Mouse (Mus musculus) frontal cortex, postnatal 10 days (tissue): ENCODE measurements at regions not wholly inside any gene's neighbourhood (a gene's known extent, or its start where the extent isn't known, plus 50 kb on each side); places are given as distances from the start of the nearest gene placed in this dataset.

Experiments used
- DNase-seq, 2 experiments: peaks; one replicate each; pipeline ENCODE4 v3.0.0; 2022; ENCODE audit warnings: low spot score in 2 of 2, mixed read lengths in 1 of 2

DNA sequence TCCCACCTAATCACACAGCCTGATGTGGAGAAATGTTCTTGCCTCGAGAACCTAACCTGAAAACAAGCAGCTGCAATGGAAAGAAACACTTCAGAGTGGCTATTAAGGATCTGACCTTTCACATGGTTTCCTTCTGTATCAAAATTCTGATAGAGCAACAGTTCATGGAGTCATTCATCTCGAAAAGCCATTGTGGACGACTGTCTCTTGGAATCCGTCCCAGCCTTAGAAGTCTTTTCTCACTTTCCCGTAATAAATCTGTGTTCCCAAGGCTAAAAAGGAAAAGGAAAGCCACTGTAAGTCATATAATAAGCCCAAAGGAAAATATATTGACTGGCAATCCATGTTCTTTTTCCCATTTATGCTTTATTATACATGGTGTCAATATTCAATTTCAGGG lies 291.4 kb upstream of the Nt5c1b start:
- no peak for DNase-seq

DNA sequence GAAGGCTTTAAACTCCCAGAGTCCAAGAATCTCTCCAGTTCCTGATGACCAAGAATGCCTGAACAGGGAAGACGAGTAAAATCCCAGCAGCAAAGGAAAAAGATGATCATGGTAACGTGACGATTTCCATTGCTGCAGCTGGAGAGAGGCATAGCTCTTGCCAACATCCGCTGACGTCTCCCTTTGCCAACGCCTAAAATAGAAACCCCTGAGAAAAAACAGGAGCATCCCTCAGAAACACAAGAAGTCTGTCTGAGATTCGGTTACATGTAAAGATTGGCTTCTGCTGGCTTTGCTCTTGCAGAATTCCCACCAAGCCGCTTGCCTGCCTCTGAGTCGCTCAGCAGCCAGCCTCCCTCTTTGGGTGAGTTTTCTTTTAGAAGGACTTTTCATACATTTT lies 290.3 kb upstream of the Nt5c1b start:
- DNase-seq: peak; percentile 7 to 21

- no peak for DNase-seq
Measured at GRCm38 (mm10) chr12:10112874-10113453, 256.8 kb upstream of the Nt5c1b start.

- no peak for DNase-seq
Measured at GRCm38 (mm10) chr12:10122102-10122501, 247.7 kb upstream of the Nt5c1b start.

DNA sequence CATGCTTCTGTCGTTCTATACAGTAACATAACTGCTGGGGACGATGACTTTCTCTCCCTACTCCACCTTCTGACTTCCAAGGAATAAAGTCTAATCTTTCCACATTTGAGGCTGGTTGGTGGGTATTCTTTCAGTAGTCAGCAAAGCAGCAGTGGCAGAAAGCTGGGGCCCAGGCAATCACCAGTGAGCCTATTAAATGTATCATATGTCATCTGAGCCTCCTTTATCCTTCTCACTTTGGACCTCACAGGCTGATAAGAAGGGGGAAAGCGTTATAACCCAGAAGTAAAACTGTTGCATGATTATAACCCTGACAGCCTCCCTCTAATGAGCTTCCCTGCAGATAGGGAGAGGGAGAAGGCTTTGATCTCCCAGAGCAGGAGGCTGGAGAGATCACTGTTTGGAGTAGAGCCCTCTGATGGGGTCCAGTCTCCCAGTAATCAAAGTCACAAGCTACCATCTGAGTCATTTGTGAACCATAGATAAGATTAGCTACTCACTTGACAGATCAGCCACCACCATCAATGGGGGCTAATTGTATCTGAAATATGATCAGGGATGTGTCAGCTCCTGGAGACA lies 241.7 kb upstream of the Nt5c1b start:
- DNase-seq: no peak

- DNase-seq: no peak
Measured at GRCm38 (mm10) chr12:10134141-10134540, 235.6 kb upstream of the Nt5c1b start.

DNA sequence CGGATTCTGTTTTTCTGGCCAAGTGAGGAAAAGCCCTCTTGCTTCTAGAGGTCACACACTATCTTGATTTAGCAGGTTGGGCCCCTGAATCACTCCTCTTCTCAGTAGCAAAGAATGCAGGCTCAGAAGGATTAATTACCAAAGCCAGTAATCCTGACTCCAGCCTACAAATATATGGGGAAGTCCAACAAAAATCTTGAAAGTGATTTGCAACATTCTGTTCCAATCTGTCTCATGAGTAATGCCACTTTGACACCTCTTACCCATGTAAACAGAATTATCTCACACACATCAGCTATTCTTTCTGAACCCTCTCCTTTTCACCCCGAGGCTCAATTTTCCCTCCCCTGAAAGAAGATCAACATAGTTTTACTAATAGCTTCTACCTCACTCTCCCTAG lies 233.9 kb upstream of the Nt5c1b start:
- DNase-seq: no peak

DNA sequence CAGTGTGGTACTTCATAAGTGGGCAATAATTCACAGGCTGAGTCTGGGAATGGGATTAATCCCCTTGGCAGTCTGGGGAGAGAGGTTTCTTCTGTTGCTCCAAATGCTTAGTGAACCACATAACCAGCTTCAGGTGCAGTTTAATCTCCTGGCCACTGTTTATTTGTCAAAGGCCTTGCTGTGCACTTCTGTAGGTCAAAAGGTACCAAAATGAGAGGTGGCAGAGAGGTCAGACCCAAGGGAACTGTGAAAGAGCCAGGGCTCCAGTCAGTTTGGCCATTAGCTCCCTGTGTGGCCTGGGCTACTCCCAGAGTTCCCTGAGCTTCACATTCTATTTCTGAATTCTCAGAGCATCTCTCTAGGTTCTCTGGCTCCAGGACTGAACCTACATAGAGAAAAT lies 229.6 kb upstream of the Nt5c1b start:
- DNase-seq: no peak

GRCm38 (mm10) chr12:10160837-10161236 lies 208.9 kb upstream of the Nt5c1b start:
- peak in 1 of 2 experiments; percentile 3 for DNase-seq

- no peak for DNase-seq
Measured at GRCm38 (mm10) chr12:10168042-10168441, 201.7 kb upstream of the Nt5c1b start.

DNA sequence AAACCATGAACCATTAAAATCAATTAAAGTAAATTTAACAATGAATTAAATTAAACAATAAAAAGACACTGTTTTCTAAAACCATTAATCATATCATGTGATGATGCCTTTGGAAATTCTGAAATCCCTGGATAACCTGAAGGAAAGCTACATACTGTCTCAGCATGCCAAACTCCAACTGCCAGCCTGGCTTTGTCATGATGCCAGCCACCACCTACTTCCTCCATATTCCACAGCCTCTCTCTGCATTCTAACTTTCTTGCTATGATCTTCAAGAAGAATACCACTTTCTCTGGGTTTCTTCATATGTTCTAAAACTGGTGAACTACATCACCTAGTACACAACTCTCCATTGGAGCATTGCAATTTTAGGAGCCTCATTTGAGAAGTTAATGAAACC lies 201.2 kb upstream of the Nt5c1b start:
- DNase-seq: no peak

GRCm38 (mm10) chr12:10178718-10179117 lies 191.1 kb upstream of the Nt5c1b start:
- no peak for DNase-seq

- no peak for DNase-seq
Measured at GRCm38 (mm10) chr12:10179147-10179814, 190.5 kb upstream of the Nt5c1b start.

DNA sequence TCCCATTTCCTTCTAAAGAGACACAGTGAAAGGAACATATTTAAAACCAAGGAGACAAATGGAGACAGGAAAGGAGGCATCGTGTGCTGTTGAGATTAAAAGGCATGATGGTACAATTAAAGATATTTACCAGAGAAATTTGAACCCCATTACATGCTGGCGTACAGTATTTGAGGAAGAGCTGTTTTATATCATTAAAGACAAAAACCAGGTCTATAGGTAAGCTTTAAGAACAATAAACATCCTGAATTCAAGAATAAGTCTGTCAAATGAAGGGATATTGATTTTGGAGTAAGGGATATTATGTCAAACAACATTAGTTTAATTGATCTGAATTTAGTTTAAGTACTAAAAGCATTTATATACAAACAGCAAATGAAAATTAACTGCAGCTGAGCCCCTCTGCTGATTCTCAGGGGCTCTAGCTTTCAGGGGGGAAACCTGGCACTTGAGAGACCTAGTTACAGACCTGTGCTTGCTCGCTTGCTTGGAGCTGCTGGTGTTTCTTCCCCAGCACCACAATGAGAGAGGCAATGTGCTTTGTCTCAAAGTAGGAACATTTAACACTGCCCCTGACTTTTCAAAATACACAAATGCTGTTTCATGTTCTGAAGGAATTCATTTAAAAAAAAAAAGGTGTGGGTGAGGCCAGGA lies 189.8 kb upstream of the Nt5c1b start:
- no peak for DNase-seq

DNA sequence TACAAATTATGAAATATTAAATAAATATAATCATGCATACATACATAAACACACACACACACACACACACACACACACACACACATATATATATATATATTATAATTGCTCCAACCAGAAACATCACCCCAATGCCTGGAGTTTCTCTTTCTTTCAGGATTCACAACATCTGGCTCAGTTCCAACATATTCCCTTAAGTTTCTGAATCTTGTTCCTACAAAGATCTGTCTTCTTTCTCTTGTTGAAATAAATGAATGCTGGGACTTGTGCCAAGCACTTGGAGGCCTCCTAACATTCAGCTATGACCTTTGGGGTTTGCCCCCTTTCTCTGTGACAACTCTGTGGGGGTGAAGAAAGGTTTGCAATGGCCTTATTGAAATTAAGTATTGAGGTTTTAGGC lies 187.2 kb upstream of the Nt5c1b start:
- DNase-seq: no peak

- no peak for DNase-seq
Measured at GRCm38 (mm10) chr12:10186576-10186975, 183.2 kb upstream of the Nt5c1b start.

DNA sequence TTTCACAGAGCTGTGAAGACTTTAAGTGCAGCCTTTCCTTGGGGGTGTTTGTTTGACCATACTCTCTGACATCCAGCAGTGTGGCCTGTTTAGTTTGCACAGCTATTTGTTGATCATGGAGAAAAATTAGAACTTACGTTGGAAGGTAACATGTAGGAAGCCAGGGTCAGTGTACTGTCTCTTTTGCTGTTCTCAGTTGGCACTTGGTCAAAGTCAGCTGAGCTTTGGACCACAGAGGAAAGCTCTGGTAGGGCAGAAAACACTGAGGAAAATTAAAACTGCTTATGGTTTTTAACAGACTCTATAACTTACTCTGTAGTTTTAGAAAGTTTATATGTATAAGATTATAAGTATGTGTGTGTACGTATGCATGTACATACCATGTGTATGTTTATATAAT lies 180.0 kb upstream of the Nt5c1b start:
- DNase-seq: no peak

GRCm38 (mm10) chr12:10197906-10198460 lies 171.8 kb upstream of the Nt5c1b start:
- no peak for DNase-seq

GRCm38 (mm10) chr12:10209841-10210240 lies 159.9 kb upstream of the Nt5c1b start:
- DNase-seq: no peak

DNA sequence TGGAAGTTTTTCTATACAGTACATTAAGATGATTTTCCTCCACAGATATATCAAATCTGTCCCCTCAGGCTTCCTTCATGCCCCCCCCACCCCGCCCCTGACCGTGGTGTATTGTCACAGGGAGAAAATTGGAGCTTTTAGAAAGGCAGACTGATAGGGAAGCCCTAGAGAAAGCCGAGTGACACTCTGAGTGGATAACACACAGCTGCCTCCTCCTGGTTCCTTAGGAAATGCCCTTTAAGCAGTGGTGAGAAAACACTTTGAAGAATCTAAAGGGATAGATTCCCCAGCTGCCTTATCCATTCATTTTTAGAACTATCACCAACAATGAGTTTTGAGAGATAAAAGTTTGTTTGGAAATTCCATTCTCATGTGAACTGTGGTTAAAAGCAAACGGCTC lies 147.0 kb upstream of the Nt5c1b start:
- DNase-seq: no peak

DNA sequence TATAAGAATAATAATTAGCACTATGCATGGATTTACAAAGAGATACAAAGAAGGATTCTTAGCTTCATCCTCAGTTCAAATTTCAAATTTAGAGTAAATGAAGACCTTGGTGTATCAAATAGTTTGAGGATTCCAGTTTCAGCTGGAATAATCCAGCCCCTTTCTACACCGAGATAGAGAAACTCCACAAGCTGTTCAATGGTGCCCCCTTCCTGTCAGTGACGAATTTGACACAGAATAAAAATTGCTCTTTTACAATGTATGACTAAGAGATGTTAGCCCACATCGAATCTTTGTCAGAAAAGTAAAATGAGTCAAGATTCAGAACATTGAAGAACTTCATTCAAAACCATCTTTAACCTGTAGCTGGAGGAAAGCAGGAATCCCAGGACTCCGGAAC lies 145.9 kb upstream of the Nt5c1b start:
- peak in 1 of 2 experiments; percentile 12 for DNase-seq

DNA sequence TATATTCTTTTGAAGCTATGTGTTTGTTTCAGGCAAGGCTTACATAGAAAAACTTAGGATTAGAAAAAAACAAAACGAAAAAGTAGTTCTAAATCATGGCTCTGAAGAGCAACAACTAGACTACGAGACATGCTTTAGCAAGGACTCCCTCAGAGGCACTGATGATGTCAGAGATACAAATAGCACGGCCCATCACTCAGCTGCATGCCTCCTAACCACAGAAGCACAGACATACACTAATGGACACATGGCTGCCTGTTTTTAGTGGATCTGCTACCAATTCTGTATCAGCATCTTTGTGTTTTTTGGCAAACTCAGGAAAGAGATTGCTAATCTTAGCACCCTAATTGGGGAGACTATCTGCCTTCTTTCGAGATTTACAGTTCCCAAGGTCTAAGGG lies 138.6 kb upstream of the Nt5c1b start:
- DNase-seq: no peak

DNA sequence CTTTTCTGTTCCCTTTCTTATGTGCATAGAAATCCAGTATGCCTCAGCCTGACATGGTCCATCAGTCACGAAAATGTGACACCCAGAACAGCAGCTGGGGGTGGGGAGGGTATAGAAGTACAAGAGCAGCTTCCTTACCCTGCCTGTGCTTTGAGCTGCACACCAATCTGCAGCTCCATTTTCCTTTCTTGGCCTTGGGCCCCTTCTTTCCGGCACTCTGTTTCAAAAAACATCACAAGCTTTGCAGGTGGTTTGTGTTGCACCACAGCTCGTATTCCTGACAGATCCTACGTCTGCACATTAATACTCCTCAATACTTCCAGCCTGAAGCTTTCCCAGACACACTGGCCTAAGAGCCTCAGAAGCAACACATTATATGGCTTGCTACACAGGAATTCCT lies 138.1 kb upstream of the Nt5c1b start:
- DNase-seq: no peak
